In the genomic region with DNA sequence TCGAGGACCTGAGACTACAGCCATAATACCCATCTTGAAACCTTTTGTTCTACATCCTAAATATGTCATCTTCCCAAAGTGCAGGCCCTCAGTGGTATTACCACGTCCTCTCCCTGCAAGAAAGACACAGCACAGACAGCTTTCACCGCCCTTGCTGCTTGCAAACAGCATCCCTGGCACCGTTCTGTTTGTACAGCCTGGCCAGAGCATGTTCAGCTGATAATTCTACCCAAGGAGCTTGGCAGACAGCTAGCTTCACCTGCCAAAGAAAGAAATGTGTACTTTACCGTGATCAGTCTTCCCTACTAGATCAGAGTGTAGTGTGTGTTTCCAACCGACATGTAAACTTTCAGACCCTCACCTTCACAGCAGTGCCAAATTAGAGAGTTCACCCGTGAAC, we compare ENCODE assay signal across 23 mouse cellular contexts. TPM values are rescaled to one million over a fixed set of nuclear protein-coding genes. Genes with fewer than 3 reads are reported as not detected.
DNase-seq lines count a peak whose midpoint lies in the region; ATAC-seq and TF ChIP-seq lines count a peak whose summit lies in the region.
"Had no signal": no experiment of that assay in that cellular context is flagged by ENCODE, and none has a peak within 500 bp of the region (broad histone marks: within the 10 kb centered on the region; RNA-seq: fewer than 3 reads in every experiment).

No protein-coding gene starts in this region.

- no peak for DNase-seq in cerebellum, postnatal 4 days (ENCODE audit: low spot score in 2 of 2)
- peak; percentile 90 for DNase-seq in brain, adult 2 months (ENCODE audit: low read depth, low spot score)
- peak; percentile 72 to 87 for DNase-seq in cerebellum, adult 2 months
- peak; percentile 78 to 82 for DNase-seq in cerebellum, postnatal 10 days
- no peak for DNase-seq in layer of hippocampus, adult 2 months (ENCODE audit: low spot score in 2 of 2)
- DNase-seq in kidney, postnatal 4 days: no peak
- DNase-seq: adrenal gland, adult 8-10 months; adrenal gland, postnatal 36 days; B cell, adult 2 months; heart, adult 18-20 months; heart, postnatal 14 days; kidney, adult 18-20 months had no signal

- 8% methylated on average over 7 of the region's 7 CpGs for WGBS in cerebellum, adult 2 months

- no peaks in the 10 kb centered on the region for H3K27me3 ChIP-seq in cerebellum, adult 2 months (ENCODE audit: control insufficient read depth, insufficient read depth, low read length)
- H3K27me3 ChIP-seq: embryonic facial prominence, embryonic 12.5 days; intestine, embryonic 15.5 days had no signal

- TF ChIP-seq CTCF in cerebellum, adult 2 months (IDR thresholded peaks at IDR 0.05; ENCODE audit: borderline replicate concordance, insufficient read depth, low read depth, low read length): no peak
- no peak for TF ChIP-seq CTCF in layer of hippocampus, adult 2 months (conservative IDR thresholded peaks at IDR 0.05)

- H3K4me3 ChIP-seq in cerebellum, adult 2 months (replicated peaks; ENCODE audit: insufficient read depth, low read depth, low read length): no peak overlapping the region
- no peak overlapping the region for H3K4me3 ChIP-seq in layer of hippocampus, adult 2 months
- H3K4me3 ChIP-seq: embryonic facial prominence, embryonic 12.5 days; heart, embryonic 10.5 days; hindbrain, embryonic 10.5 days; intestine, embryonic 15.5 days had no signal

- TF ChIP-seq POLR2A in cerebellum, adult 2 months (IDR thresholded peaks at IDR 0.05; ENCODE audit: borderline replicate concordance, insufficient read depth, low read length): no peak

- H3K27ac ChIP-seq in cerebellum, adult 2 months (ENCODE audit: insufficient read depth, low read length): peak overlapping the region; percentile 45
- no peak overlapping the region for H3K27ac ChIP-seq in layer of hippocampus, adult 2 months
- H3K27ac ChIP-seq: embryonic facial prominence, embryonic 12.5 days; heart, embryonic 10.5 days; hindbrain, embryonic 10.5 days; hindbrain, embryonic 14.5 days; intestine, embryonic 15.5 days had no signal

- peaks cover 18% of the 10 kb centered on the region for H3K4me1 ChIP-seq in cerebellum, adult 2 months (ENCODE audit: control insufficient read depth, insufficient read depth, low read length)
- H3K4me1 ChIP-seq: embryonic facial prominence, embryonic 12.5 days; heart, embryonic 10.5 days; hindbrain, embryonic 10.5 days; intestine, embryonic 15.5 days had no signal

- peak; percentile 72; the same call in 1 of the 2 replicates for ATAC-seq in cerebellum, adult (ENCODE audit: insufficient number of reproducible peaks, low FRiP score, low TSS enrichment)
- ATAC-seq in erythroid progenitor cell, adult 5-6 weeks (replicated peaks; ENCODE audit: low FRiP score, poor library complexity, severe bottlenecking): no peak
- ATAC-seq: CD4-positive, CD25-positive, alpha-beta regulatory T cell, adult 4 months; forebrain, embryonic 14.5 days; intestine, embryonic 15.5 days had no signal

RNA-seq across cellular contexts. Expression of a gene that starts 45.2 kb away (rescaled TPM):
- 47.5 and 56.1 TPM in 2 replicates for polyA plus RNA-seq in cerebellum, adult 2 months (2012; rRNA removed)
- not detected in 2 replicates for total RNA-seq in erythroid progenitor cell, adult 5-6 weeks (2015; ENCODE audit: low replicate concordance)
- total RNA-seq in erythroid progenitor cell, adult 5-6 weeks (2017; ENCODE audit: low replicate concordance): not detected in 2 replicates
- total RNA-seq in layer of hippocampus, adult 2 months (2021): 1 to 10 TPM; 5.8 to 6.1 TPM
- polyA plus RNA-seq: CD4-positive, CD25-positive, alpha-beta regulatory T cell, adult 4 months; heart, embryonic 14.5 days had no signal

RNA-seq across cellular contexts. Expression of a gene that starts 45.3 kb away (rescaled TPM):
- polyA plus RNA-seq in cerebellum, adult 2 months (2012; rRNA removed): 2.3 and 2.7 TPM in 2 replicates
- total RNA-seq in erythroid progenitor cell, adult 5-6 weeks (2015; ENCODE audit: low replicate concordance): 1.7 and 3.6 TPM in 2 replicates
- total RNA-seq in erythroid progenitor cell, adult 5-6 weeks (2017; ENCODE audit: low replicate concordance): 2.3 and 2.7 TPM in 2 replicates
- 1 to 10 TPM in 1 of 2 experiments, under 1 TPM in 1; 0.97 to 1.3 TPM for total RNA-seq in layer of hippocampus, adult 2 months (2021)
- polyA plus RNA-seq: G1E had no signal

Comparison
In these comparisons a context has a peak if more than half of its experiments do, and no peak if none do; other contexts are left out.
1. DNase-seq: peak in brain, adult 2 months (single experiment), cerebellum, adult 2 months (2 of 2) and cerebellum, postnatal 10 days (2 of 2); none in cerebellum, postnatal 4 days (0 of 2), layer of hippocampus, adult 2 months (0 of 2) and kidney, postnatal 4 days (0 of 2).
2. RNA of a gene that starts 45.2 kb away (total RNA-seq): 5.8 to 6.1 TPM in layer of hippocampus, adult 2 months; not detected in erythroid progenitor cell, adult 5-6 weeks; every median in the first group is over 4 times any median in the second.